Mouse (Mus musculus): Measurements from ENCODE around the gene Kank4. TPM values are rescaled to one million over a fixed set of nuclear protein-coding genes. Genes with fewer than 3 reads are reported as not detected.

Gene Kank4
- polyA plus RNA-seq, 1 experiment from 2014 or later: 0.12 TPM

DNA sequence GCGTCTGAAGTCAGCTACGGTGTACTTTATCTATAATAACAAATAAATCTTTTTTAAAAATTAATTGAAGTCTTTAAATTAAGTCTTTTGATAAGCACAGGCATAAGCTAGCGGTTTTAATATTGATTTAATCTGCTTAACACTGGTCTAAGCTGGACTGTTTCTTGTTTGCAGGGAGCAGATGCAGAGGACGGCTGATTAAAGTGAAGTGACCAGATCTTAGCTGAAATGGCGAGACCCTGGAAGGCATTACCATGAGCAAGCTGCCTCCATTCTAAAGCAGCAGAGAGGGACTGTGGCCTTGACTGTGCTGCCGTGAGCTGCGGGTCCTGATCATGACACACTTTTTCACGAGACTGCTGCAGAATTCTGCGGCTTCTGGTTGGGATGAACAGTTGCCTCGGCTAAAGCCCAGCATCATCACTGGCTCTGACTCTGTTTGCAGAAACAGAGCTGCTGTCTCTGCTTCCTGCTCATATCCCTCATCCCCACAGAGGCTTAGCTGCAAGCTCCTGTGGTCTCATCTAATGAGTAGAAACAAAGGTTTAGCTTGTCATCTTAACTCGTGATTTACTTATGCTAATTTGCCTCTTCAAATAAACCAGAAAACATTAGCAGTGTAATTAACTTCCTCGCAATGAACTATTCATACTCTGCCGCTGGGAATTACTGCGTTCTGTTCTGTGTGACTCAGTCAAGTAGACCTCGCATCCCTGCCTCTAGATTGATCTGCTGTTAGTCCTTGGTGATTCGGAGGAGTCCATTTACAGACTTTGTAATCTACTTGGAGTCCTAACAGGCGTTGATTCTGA lies 99.4 kb downstream of the Kank4 start:
- H3K4me2 ChIP-seq (ENCODE audit: low read depth, low read length): no peak overlapping the region
- no peaks in the 10 kb centered on the region for H3K27me3 ChIP-seq (ENCODE audit: control insufficient read depth, insufficient read depth, low read depth, low read length)
- H3K4me3 ChIP-seq (ENCODE audit: low read depth, low read length): no peak overlapping the region
- ATAC-seq (ENCODE audit: low read depth): no peak
- H3K9me3 ChIP-seq (replicated peaks; ENCODE audit: control insufficient read depth, low read length): no peaks in the 10 kb centered on the region
- H3K4me1 ChIP-seq (ENCODE audit: control insufficient read depth, low read depth, low read length): no peaks in the 10 kb centered on the region
- 68% methylated on average over 17 of the region's 17 CpGs for WGBS (ENCODE audit: insufficient replicate concordance)
- no peak overlapping the region for H3K27ac ChIP-seq (ENCODE audit: low read length)
- no peaks in the 10 kb centered on the region for H3K36me3 ChIP-seq (ENCODE audit: control insufficient read depth, insufficient read depth)
- no peak overlapping the region for H3K9ac ChIP-seq (ENCODE audit: low read depth, low read length)

DNA sequence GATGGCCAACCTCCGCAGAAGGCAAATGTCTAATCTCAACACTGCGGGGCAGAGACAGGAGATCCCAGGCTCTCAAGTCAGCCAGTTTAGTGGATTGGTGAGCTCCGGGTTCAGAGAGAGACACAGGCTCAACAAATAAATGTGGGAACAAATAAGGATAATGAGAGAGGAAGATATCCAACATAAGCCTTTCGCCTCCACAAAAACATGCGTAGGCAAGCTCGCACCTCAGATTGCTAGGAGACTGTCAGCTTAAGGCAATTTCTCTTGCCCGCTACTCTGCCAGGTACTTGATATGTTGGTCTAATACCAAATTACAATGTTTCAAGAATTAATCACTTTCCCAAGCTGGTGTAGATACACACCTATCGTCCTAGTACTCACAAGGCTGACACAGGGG lies 106.4 kb downstream of the Kank4 start:
- ATAC-seq (ENCODE audit: low read depth): no peak
- Histone ChIP-seq H3K9me3 (replicated peaks; ENCODE audit: control insufficient read depth, low read length) (no peaks in the 10 kb centered on the region), H3K36me3 (ENCODE audit: control insufficient read depth, insufficient read depth) (no peaks in the 10 kb centered on the region), H3K4me1 (ENCODE audit: control insufficient read depth, low read depth, low read length) (no peaks in the 10 kb centered on the region), H3K27me3 (ENCODE audit: control insufficient read depth, insufficient read depth, low read depth, low read length) (no peaks in the 10 kb centered on the region), H3K27ac (ENCODE audit: low read length) (no peak overlapping the region), H3K4me3 (ENCODE audit: low read depth, low read length) (no peak overlapping the region), H3K9ac (ENCODE audit: low read depth, low read length) (no peak overlapping the region), H3K4me2 (ENCODE audit: low read depth, low read length) (no peak overlapping the region)
- 73% methylated on average over 8 of the region's 8 CpGs for WGBS (ENCODE audit: insufficient replicate concordance)

Other genes with a start within 250 kb of the Kank4 start
- gene L1td1, start 90.8 kb downstream of the Kank4 start, polyA plus RNA-seq (2015; fragmentation: Nextera tagmentation; extraction: Ambion mirVana): not detected in 2 replicates
- not detected in 2 replicates for gene I0C0044D17Rik, start 6.3 kb upstream of the Kank4 start, polyA plus RNA-seq (2015; fragmentation: Nextera tagmentation; extraction: Ambion mirVana)
- 41.1 and 41.7 TPM in 2 replicates for gene Usp1, start 106.3 kb upstream of the Kank4 start, polyA plus RNA-seq (2015; fragmentation: Nextera tagmentation; extraction: Ambion mirVana)
- gene Angptl3, start 213.4 kb upstream of the Kank4 start, polyA plus RNA-seq (2015; fragmentation: Nextera tagmentation; extraction: Ambion mirVana): 230 and 253 TPM in 2 replicates

Measured in liver, embryonic 16.5 days (tissue).